16 mouse cellular contexts compared by ENCODE assay signal in the genomic region with DNA sequence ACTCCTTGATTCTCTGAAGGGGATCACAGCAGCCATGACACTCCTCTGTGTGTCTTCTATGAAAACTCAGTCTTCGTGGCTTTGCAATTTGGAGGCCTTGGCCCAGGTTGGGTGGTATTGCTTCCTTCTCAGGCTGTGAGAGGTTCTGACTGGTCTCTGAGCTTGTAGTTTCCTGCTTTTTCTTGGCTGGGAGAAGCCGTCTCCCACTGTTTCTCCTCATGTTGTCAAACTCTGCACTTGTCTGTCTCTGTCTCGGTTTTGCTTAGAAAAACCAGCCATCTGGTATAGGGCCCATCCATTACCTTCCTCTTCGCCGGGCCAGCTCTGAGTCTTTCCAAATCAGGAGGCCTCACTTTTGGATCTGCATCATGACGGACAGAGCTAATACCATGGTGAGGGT.
"Had no signal": no experiment of that assay in that cellular context is flagged by ENCODE, and none has a peak within 500 bp of the region (broad histone marks: within the 10 kb centered on the region; RNA-seq: fewer than 3 reads in every experiment).

No protein-coding gene starts in this region.

- H3K4me2 ChIP-seq: limb, embryonic 12.5 days; liver, embryonic 13.5 days; neural tube, embryonic 15.5 days had no signal

- DNase-seq: kidney, adult 9 months; kidney, postnatal 36 days; layer of hippocampus, adult 9-11 months; layer of hippocampus, postnatal 36 days; liver; liver, embryonic 13.5 days; lung, adult 18-20 months; lung, postnatal 36 days; midbrain, embryonic 14.5 days; thymus, adult 18-20 months; thymus, postnatal 14 days had no signal

- H3K4me1 ChIP-seq: limb, embryonic 12.5 days; liver, embryonic 13.5 days; midbrain, embryonic 10.5 days; neural tube, embryonic 15.5 days had no signal

- H3K27ac ChIP-seq: kidney, postnatal 0 days; limb, embryonic 12.5 days; liver, embryonic 13.5 days; midbrain, embryonic 10.5 days; neural tube, embryonic 15.5 days had no signal

- H3K9me3 ChIP-seq: limb, embryonic 12.5 days; midbrain, embryonic 10.5 days; neural tube, embryonic 15.5 days had no signal

- H3K27me3 ChIP-seq: limb, embryonic 12.5 days; liver, embryonic 13.5 days; neural tube, embryonic 15.5 days had no signal

- H3K36me3 ChIP-seq: limb, embryonic 12.5 days; liver, embryonic 13.5 days; midbrain, embryonic 10.5 days; neural tube, embryonic 15.5 days had no signal

- H3K9ac ChIP-seq: limb, embryonic 12.5 days; liver, embryonic 13.5 days; neural tube, embryonic 15.5 days had no signal

- H3K4me3 ChIP-seq: limb, embryonic 12.5 days; liver, embryonic 13.5 days; midbrain, embryonic 10.5 days; myocyte; neural tube, embryonic 15.5 days had no signal
